Mouse (Mus musculus) stomach, postnatal 0 days (tissue): ENCODE measurements around the gene Stk38.

Experiments used
- CTCF ChIP-seq: IDR thresholded peaks from 2 replicates; pipeline ENCODE4 v1.5.1; 2016; ENCODE audit warnings: antibody characterized with exemption, low read depth, mild to moderate bottlenecking, moderate library complexity
- EP300 ChIP-seq: optimal IDR thresholded peaks from 2 replicates; pipeline ENCODE3; 2016; ENCODE audit warnings: antibody characterized with exemption

DNA sequence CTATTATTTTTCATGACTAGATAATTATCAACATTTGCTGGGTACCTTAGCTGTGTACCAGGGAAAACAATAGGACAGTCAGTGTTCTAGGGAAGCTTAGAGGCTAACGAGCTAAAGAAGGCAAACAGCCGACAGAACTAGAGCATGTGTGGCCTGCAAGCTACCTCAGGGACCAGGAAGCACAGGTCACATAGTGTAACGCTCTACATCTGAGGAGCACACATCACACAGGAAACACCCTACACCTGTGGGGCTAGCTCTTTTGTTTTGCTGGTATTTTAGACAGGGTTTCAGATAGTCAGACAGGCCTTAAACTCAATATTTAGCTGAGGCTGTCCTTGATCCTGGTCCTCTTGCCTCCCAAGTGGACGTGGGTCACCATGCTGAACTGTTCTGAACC lies 13.2 kb downstream of the Stk38 start:
- TF ChIP-seq EP300 = no peak
- no peak for TF ChIP-seq CTCF
